Mouse (Mus musculus) erythroblast, embryonic 14.5 days (primary cell): ENCODE results near the gene Prdx5. TPM values are rescaled to one million over a fixed set of nuclear protein-coding genes. Genes with fewer than 3 reads are reported as not detected.
A peak's percentile ranks its signal among the peaks of the same experiment; 100 is the strongest.

Experiments
- H3K27me3 ChIP-seq: 2 replicates; pipeline ENCODE4 v1.6.1; 2012; ENCODE audit warnings: inconsistent platforms; ENCODE audit not compliant: control insufficient read depth
- H3K36me3 ChIP-seq: 2 replicates; pipeline ENCODE4 v1.6.1; 2012; ENCODE audit warnings: mild to moderate bottlenecking, inconsistent platforms; ENCODE audit not compliant: control insufficient read depth
- H3K4me1 ChIP-seq: 2 replicates; pipeline ENCODE4 v1.6.1; 2012; ENCODE audit warnings: inconsistent platforms; ENCODE audit not compliant: control insufficient read depth
- H3K4me3 ChIP-seq: replicated peaks from 2 replicates; pipeline ENCODE3; 2012; ENCODE audit warnings: moderate library complexity, mild to moderate bottlenecking, inconsistent platforms
- H3K9me3 ChIP-seq: 2 replicates; pipeline ENCODE4 v1.6.1; 2012; ENCODE audit warnings: low read length, inconsistent platforms, mixed read lengths; ENCODE audit not compliant: control insufficient read depth
- GATA1 ChIP-seq: IDR thresholded peaks from 2 replicates; pipeline ENCODE4 v1.6.1; 2012; ENCODE audit warnings: low read length, inconsistent platforms, mixed read lengths
- TAL1 ChIP-seq: IDR thresholded peaks from 3 replicates; pipeline ENCODE4 v1.6.1; 2012; ENCODE audit warnings: low read length, inconsistent platforms, mixed read lengths
- polyA plus RNA-seq: library from polyadenylated mRNA; stranded (reverse); fragments of >175 nt; gene quantifications from 2 replicates; pipeline ENCODE4 v1.2.3, GENCODE M21; 2012

Prdx5 gene
- polyA plus RNA-seq, 1 experiment, result 3.8 TPM

- Histone ChIP-seq H3K4me1 (peaks cover 16% of the 10 kb centered on the region), H3K36me3 (no peaks in the 10 kb centered on the region)
- no peak for TF ChIP-seq GATA1
- no peak for TF ChIP-seq TAL1
Observed at GRCm38 (mm10) chr19:6874257-6874656, 35.6 kb downstream of the Prdx5 start.

DNA sequence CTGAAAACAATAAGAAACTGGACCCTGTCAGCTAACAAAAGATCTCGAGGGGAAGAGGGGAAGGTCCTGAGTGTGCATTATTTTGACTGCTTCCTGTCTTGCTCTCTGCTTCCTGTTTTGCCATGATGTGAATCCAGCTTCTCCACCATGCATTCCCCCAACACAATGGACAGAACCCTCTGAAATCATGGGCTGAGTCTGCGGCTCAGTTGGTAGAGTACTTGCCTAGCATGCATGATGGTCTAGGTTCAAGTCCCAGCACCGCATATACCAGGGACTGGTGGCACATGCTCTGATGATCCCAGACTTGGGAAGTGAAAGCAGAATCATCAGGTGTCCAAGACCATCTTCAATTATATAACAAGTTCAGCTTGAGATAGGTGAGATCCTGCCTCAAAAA, 37.2 kb downstream of the Prdx5 start:
- H3K9me3 ChIP-seq, result no peaks in the 10 kb centered on the region
- no peaks in the 10 kb centered on the region for H3K27me3 ChIP-seq
- peaks cover 18% of the 10 kb centered on the region for H3K4me1 ChIP-seq
- TF ChIP-seq GATA1, result no peak
- TF ChIP-seq TAL1, result no peak
- H3K4me3 ChIP-seq, result no peak overlapping the region
- no peaks in the 10 kb centered on the region for H3K36me3 ChIP-seq

More at GRCm38 (mm10) chr19:6874257-6874656, 35.6 kb downstream of the Prdx5 start:
- H3K9me3 ChIP-seq, result no peaks in the 10 kb centered on the region
- H3K4me3 ChIP-seq, result no peak overlapping the region
- no peaks in the 10 kb centered on the region for H3K27me3 ChIP-seq

DNA sequence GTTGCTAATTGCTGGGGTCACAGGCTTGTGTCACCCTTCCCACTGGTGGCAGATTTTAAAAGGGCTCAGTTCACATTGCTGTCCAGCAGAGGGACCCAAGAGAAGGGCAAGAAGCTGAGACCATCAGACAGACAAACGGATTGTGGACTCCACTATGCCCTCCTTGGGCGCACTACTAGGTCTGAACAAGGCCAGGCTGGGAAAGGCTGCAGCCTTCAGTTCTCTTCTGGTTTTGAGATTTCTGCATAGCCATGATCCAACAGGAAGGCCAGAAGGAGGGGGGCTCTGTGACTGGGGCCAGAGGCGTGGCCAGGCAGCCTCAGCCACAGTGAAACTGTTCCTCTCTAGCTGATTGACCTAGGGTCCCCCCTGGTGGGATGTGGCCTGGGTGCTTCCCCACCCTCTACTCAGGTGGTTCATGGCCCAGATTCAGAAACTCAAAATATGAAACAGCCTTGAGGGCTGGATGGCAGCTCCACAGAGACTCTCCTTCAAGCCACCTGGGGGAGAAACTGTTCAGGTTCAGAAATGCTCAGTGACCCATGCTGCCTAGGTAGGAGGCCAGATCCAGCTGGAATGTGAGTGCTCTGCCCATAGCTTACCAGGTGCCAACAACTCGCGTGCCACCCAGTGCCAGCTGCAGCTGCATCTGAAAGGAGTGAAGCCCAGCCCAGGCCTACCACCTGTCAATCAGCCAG, 38.2 kb downstream of the Prdx5 start:
- TF ChIP-seq GATA1 (no peak), TAL1 (no peak)

GRCm38 (mm10) chr19:6869355-6869754, 40.6 kb downstream of the Prdx5 start:
- no peak for TF ChIP-seq GATA1
- Histone ChIP-seq H3K4me1 (peaks cover 18% of the 10 kb centered on the region), H3K4me3 (peak overlapping the region; percentile 69), H3K36me3 (no peaks in the 10 kb centered on the region), H3K27me3 (no peaks in the 10 kb centered on the region), H3K9me3 (no peaks in the 10 kb centered on the region)

More for the DNA sequence above, 38.2 kb downstream of the Prdx5 start:
- no peaks in the 10 kb centered on the region for H3K36me3 ChIP-seq
- peaks cover 18% of the 10 kb centered on the region for H3K4me1 ChIP-seq
- H3K4me3 ChIP-seq, result no peak overlapping the region
- H3K27me3 ChIP-seq, result no peaks in the 10 kb centered on the region
- no peaks in the 10 kb centered on the region for H3K9me3 ChIP-seq

GRCm38 (mm10) chr19:6861451-6861850, 48.5 kb downstream of the Prdx5 start:
- peaks cover 17% of the 10 kb centered on the region for H3K4me1 ChIP-seq
- no peak overlapping the region for H3K4me3 ChIP-seq
- no peaks in the 10 kb centered on the region for H3K27me3 ChIP-seq
- no peak for TF ChIP-seq TAL1
- TF ChIP-seq GATA1, result no peak
- H3K9me3 ChIP-seq, result no peaks in the 10 kb centered on the region
- H3K36me3 ChIP-seq, result no peaks in the 10 kb centered on the region

GRCm38 (mm10) chr19:6860706-6861105, 49.2 kb downstream of the Prdx5 start:
- no peak overlapping the region for H3K4me3 ChIP-seq
- peaks cover 21% of the 10 kb centered on the region for H3K4me1 ChIP-seq
- H3K36me3 ChIP-seq, result no peaks in the 10 kb centered on the region
- H3K9me3 ChIP-seq, result no peaks in the 10 kb centered on the region
- H3K27me3 ChIP-seq, result no peaks in the 10 kb centered on the region; the same call in 1 of the 2 replicates
- TF ChIP-seq GATA1 (no peak), TAL1 (no peak)

DNA sequence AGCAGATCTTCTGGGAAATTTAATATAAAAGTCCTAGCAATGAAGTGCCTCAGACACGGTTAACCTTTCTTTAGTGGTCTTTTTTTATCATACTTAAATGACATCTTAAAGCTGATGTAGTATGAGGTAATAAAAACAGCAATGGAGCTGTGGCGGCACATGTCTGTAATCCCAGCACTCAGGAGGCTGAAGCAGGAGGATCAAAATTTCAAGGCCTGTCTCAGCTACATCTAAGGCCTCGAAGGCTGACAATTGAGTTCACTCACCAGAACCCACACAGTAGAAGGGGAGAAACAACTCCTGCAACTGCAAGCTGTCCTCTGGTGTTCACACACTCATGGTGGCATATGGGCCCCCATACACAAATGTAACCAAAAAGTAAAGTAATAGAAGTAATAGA, 49.9 kb downstream of the Prdx5 start:
- Histone ChIP-seq H3K4me1 (peaks cover 29% of the 10 kb centered on the region), H3K4me3 (no peak overlapping the region), H3K36me3 (no peaks in the 10 kb centered on the region), H3K27me3 (peaks cover 3% of the 10 kb centered on the region), H3K9me3 (no peaks in the 10 kb centered on the region)
- TF ChIP-seq TAL1 (no peak), GATA1 (no peak)

DNA sequence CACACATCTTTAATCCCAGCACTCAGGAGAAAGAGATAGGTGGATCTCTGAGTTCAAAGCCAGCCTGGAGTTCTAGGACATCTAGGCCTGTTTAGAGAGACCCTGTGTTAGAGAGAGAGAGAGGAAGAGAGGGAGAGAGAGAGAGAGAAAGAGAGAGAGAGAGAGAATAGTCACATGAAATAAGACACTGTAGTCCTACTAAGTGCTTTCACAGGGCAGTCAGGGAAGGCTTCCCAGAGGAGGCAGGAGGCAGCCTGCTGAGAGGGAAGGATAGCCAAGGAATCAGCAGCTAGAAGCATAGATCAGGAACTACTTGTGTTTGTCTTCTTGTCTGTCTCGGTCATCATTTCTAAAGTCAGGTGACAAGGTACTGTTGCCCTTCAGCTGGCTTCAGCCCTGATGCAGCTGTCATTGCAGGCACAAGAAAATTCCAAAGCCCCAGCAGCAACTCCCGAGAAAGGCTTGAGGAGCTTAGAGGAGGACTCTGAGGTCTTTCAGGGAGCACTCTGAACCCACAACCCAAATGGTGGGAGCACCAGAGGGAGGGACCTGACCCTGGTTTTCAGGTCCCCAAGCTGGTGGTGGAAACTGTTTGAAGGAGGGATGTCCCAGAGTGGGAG, 50.8 kb downstream of the Prdx5 start:
- H3K4me1 ChIP-seq, result peaks cover 29% of the 10 kb centered on the region
- H3K9me3 ChIP-seq, result no peaks in the 10 kb centered on the region
- no peak overlapping the region for H3K4me3 ChIP-seq
- no peaks in the 10 kb centered on the region for H3K36me3 ChIP-seq
- H3K27me3 ChIP-seq, result peaks cover 3% of the 10 kb centered on the region
- no peak for TF ChIP-seq GATA1
- no peak for TF ChIP-seq TAL1

GRCm38 (mm10) chr19:6858031-6858430, 51.9 kb downstream of the Prdx5 start, which contains the start of gene Ccdc88b:
Gene Ccdc88b (minus strand): TSS chr19:6858211.
- H3K4me1 ChIP-seq, result peaks cover 29% of the 10 kb centered on the region
- H3K4me3 ChIP-seq, result no peak within 1 kb of the TSS
- no peak for TF ChIP-seq GATA1
- TF ChIP-seq TAL1, result no peak
- peaks cover 3% of the 10 kb centered on the region for H3K27me3 ChIP-seq
- no peaks in the 10 kb centered on the region for H3K36me3 ChIP-seq
- H3K9me3 ChIP-seq, result no peaks in the 10 kb centered on the region
